Comparison of ENCODE assay signal across 7 mouse cellular contexts in genomic region chr5:36722415-36722856, GRCm38 (mm10). TPM values are rescaled to one million over a fixed set of nuclear protein-coding genes. Genes with fewer than 3 reads are reported as not detected.
DNase-seq lines count a peak whose midpoint lies in the region; ATAC-seq lines count a peak whose summit lies in the region.

No protein-coding gene starts in this region.

- no peak overlapping the region for H3K4me2 ChIP-seq in forebrain, embryonic 12.5 days
- no peak overlapping the region for H3K4me2 ChIP-seq in kidney, embryonic 16.5 days (replicated peaks; ENCODE audit: low read depth, low read length)

- no peaks in the 10 kb centered on the region for H3K27me3 ChIP-seq in forebrain, embryonic 12.5 days
- H3K27me3 ChIP-seq in kidney, embryonic 16.5 days (ENCODE audit: insufficient read depth, low read length) = no peaks in the 10 kb centered on the region

- no peak overlapping the region for H3K27ac ChIP-seq in forebrain, embryonic 12.5 days
- H3K27ac ChIP-seq in kidney, embryonic 16.5 days (ENCODE audit: low read length) = no peak overlapping the region

- no peaks in the 10 kb centered on the region for H3K9me3 ChIP-seq in forebrain, embryonic 12.5 days
- no peaks in the 10 kb centered on the region for H3K9me3 ChIP-seq in kidney, embryonic 16.5 days (ENCODE audit: low read length)

- 87% methylated on average over 6 of the region's 6 CpGs for WGBS in forebrain, embryonic 12.5 days
- WGBS in kidney, embryonic 16.5 days = 65% methylated on average over 6 of the region's 6 CpGs

- H3K4me3 ChIP-seq in forebrain, embryonic 12.5 days (replicated peaks) = no peak overlapping the region
- H3K4me3 ChIP-seq in kidney, embryonic 16.5 days (ENCODE audit: low read length) = no peak overlapping the region

- no peaks in the 10 kb centered on the region for H3K4me1 ChIP-seq in forebrain, embryonic 12.5 days
- H3K4me1 ChIP-seq in kidney, embryonic 16.5 days (ENCODE audit: insufficient read depth, low read length) = peaks cover 8% of the 10 kb centered on the region

- ATAC-seq in forebrain, embryonic 12.5 days (ENCODE audit: low FRiP score) = no peak
- ATAC-seq in kidney, embryonic 16.5 days (ENCODE audit: low FRiP score, low TSS enrichment) = no peak

- H3K36me3 ChIP-seq in forebrain, embryonic 12.5 days (replicated peaks) = no peaks in the 10 kb centered on the region
- H3K36me3 ChIP-seq in kidney, embryonic 16.5 days (ENCODE audit: insufficient read depth, low read length) = no peaks in the 10 kb centered on the region

- DNase-seq in CD4-positive, CD25-positive, alpha-beta regulatory T cell, adult 2 months (ENCODE audit: low read depth, low spot score) = peak; percentile 61
- peak; percentile 92 for DNase-seq in NIH3T3 (ENCODE audit: low read depth)
- DNase-seq in fat pad, adult 2 months (ENCODE audit: extremely low read depth, low read depth, low spot score) = peak; percentile 99
- DNase-seq in lung, postnatal 4 days = peak; percentile 61 to 76
- no peak for DNase-seq in cerebellum, postnatal 4 days (ENCODE audit: low spot score in 2 of 2)

- no peak overlapping the region for H3K9ac ChIP-seq in forebrain, embryonic 12.5 days
- no peak overlapping the region for H3K9ac ChIP-seq in kidney, embryonic 16.5 days (replicated peaks; ENCODE audit: low read length)

RNA-seq across cellular contexts. Expression of gene Bloc1s4, which starts 26.0 kb away (rescaled TPM):
- polyA plus RNA-seq in forebrain, embryonic 12.5 days (2016; fragmentation: Nextera tagmentation; extraction: Ambion mirVana) = 25.3 TPM in 2 replicates
- polyA plus RNA-seq in kidney, embryonic 16.5 days (2015; fragmentation: Nextera tagmentation; extraction: Ambion mirVana) = 24.9 and 25.4 TPM in 2 replicates

RNA-seq across cellular contexts. Expression of gene D5Ertd579e, which starts 26.6 kb away (rescaled TPM):
- 44.2 and 46.6 TPM in 2 replicates for polyA plus RNA-seq in forebrain, embryonic 12.5 days (2016; fragmentation: Nextera tagmentation; extraction: Ambion mirVana)
- polyA plus RNA-seq in kidney, embryonic 16.5 days (2015; fragmentation: Nextera tagmentation; extraction: Ambion mirVana) = 18.4 and 20.7 TPM in 2 replicates

Comparison
In these comparisons a context has a peak if more than half of its experiments do, and no peak if none do; other contexts are left out.
1. DNase-seq: peak in CD4-positive, CD25-positive, alpha-beta regulatory T cell, adult 2 months (single experiment), NIH3T3 (single experiment), fat pad, adult 2 months (single experiment) and lung, postnatal 4 days (2 of 2); none in cerebellum, postnatal 4 days (0 of 2).